Mouse (Mus musculus) heart, postnatal 0 days (tissue): ENCODE measurements around the gene Isg20.

Experiments used
- CTCF ChIP-seq: IDR thresholded peaks from 2 replicates; pipeline ENCODE4 v1.5.1; 2016; ENCODE audit warnings: antibody characterized with exemption, control low read depth, low read depth
- EP300 ChIP-seq: IDR thresholded peaks from 2 replicates; pipeline ENCODE4 v1.6.1; 2016; ENCODE audit warnings: antibody characterized with exemption, low read depth

- TF ChIP-seq EP300 = no peak
- no peak for TF ChIP-seq CTCF
Measured at GRCm38 (mm10) chr7:78910336-78911098, 2.7 kb upstream of the Isg20 start.
